Mouse (Mus musculus): Measurements from ENCODE around the gene Hmg20a. TPM values are rescaled to one million over a fixed set of nuclear protein-coding genes. Genes with fewer than 3 reads are reported as not detected.
"Not testable (repeated sequence)": the region's sequence is repeated elsewhere in the genome, so short reads cannot be mapped to it uniquely, and the experiment has no call there.

Hmg20a gene
- polyA plus RNA-seq, 1 experiment: 138 TPM

DNA sequence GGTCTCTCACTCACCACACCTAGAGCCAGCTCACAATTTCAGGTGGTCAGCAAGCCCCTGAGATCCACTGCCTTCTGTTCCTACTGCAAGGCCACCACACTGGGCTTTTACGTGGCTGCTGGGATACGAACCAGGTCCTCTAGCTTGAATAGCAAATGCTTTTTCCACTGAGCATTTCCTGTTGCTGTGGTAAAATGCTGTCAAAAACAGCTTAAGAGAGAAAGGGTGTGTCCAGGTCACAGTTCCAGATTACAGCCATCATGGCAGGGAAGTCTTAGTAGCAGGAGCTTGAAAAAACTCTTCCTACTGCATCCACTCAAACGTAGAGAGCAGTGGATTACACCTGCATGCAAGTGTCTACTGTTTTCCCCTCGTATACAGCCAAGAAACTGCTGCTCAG is 6.5 kb downstream of the Hmg20a start:
- 88% methylated on average over 4 of the region's 4 CpGs for WGBS
- H3K27ac ChIP-seq (ENCODE audit: insufficient read depth, low read depth, low read length): no peak overlapping the region
- H3K4me3 ChIP-seq (ENCODE audit: insufficient read depth, low read depth, low read length): no peak overlapping the region
- TF ChIP-seq CTCF (IDR thresholded peaks at IDR 0.05; ENCODE audit: insufficient read depth, low read depth, low read length) (no peak), POLR2A (IDR thresholded peaks at IDR 0.05; ENCODE audit: insufficient read depth, low read depth, low read length) (no peak)
- H3K4me1 ChIP-seq (ENCODE audit: control insufficient read depth, insufficient read depth, low read length): peaks cover 5% of the 10 kb centered on the region

DNA sequence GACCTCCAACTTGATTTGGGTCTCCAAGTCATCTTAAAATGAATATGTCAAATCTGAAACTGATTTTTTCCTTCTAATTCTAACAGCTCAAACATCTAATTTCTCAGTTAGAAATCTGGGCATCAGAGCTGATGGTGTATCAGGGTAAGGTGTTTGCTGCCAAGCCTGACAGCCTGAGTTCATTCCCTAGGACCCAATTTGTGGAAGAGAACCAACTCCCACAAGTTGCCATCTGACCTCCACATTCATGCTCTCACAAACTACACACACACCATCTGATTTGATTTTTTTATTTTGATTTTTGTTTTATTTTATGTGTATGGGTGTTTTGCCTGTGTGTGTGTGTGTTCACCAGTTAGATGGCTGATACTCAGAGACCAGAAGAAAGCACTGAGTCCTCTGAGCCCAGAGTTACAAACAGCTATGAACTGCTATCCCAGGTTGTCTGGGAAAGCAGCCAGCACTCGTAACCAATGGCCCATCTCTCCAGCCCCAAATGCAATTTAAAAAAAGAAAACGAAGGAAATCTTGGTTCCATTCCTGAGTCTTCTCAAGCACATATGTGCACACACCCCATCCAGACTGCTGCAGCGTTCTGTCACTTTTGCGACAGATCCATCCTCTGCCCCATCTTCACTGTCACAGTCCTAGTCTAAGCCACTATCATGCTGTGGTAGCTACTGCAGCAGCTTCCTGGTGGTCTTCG is 17.6 kb downstream of the Hmg20a start:
- Histone ChIP-seq H3K4me1 (ENCODE audit: control insufficient read depth, insufficient read depth, low read length) (no peaks in the 10 kb centered on the region), H3K4me3 (ENCODE audit: insufficient read depth, low read depth, low read length) (no peak overlapping the region), H3K27ac (ENCODE audit: insufficient read depth, low read depth, low read length) (no peak overlapping the region)
- 68% methylated on average over 5 of the region's 5 CpGs for whole genome bisulfite sequencing
- TF ChIP-seq POLR2A (IDR thresholded peaks at IDR 0.05; ENCODE audit: insufficient read depth, low read depth, low read length): no peak
- no peak for TF ChIP-seq CTCF (IDR thresholded peaks at IDR 0.05; ENCODE audit: insufficient read depth, low read depth, low read length)

DNA sequence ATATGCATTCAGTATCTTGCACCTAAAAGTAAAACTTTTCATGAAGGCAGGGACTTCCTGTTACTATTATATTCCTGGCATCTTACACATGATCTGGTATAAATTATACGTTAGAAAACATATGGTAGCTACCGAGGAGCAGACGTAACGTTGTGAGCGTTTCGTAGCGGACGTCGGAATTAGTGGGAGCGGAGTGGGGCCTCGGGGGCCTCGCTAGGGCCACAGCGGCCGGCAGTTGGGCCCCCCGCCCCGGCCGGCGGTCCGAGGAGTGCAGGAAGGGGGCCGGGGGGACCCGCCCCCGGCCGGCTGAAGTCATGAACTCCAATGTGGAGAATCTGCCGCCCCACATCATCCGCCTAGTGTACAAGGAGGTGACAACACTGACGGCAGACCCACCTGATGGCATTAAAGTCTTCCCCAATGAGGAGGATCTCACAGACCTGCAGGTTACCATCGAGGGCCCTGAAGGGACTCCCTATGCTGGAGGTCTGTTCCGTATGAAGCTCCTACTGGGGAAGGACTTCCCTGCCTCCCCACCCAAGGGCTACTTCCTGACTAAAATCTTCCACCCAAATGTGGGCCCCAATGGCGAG is 19.0 kb downstream of the Hmg20a start:
- H3K4me1 ChIP-seq (ENCODE audit: control insufficient read depth, insufficient read depth, low read length); H3K4me3 ChIP-seq (ENCODE audit: insufficient read depth, low read depth, low read length); H3K27ac ChIP-seq (ENCODE audit: insufficient read depth, low read depth, low read length): not testable (repeated sequence)
- 92% methylated on average over 29 of the region's 29 CpGs for WGBS

DNA sequence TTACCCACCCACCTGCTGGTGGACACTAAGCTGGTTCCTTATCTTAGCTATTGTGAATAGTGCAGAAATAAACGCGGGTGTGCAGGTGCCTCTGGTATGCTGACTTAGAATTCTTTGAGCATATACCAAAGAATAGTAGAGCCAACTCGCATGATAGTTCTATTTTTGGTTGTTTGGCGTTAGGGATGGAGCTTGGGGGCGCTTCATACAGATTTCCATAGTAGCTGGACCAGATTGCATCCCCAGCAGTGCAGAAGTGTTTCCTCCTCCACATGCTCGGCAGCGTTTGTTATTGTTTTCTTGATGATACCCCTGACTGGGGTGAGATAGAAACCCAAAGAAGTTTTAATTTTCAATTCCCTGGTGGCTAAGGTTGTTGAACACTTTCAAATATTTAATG is 21.3 kb downstream of the Hmg20a start:
- TF ChIP-seq POLR2A (IDR thresholded peaks at IDR 0.05; ENCODE audit: insufficient read depth, low read depth, low read length): no peak
- no peak for TF ChIP-seq CTCF (IDR thresholded peaks at IDR 0.05; ENCODE audit: insufficient read depth, low read depth, low read length)
- Histone ChIP-seq H3K4me3 (ENCODE audit: insufficient read depth, low read depth, low read length) (no peak overlapping the region), H3K27ac (ENCODE audit: insufficient read depth, low read depth, low read length) (no peak overlapping the region), H3K4me1 (ENCODE audit: control insufficient read depth, insufficient read depth, low read length) (no peaks in the 10 kb centered on the region)
- 34% methylated on average over 7 of the region's 7 CpGs for WGBS

DNA sequence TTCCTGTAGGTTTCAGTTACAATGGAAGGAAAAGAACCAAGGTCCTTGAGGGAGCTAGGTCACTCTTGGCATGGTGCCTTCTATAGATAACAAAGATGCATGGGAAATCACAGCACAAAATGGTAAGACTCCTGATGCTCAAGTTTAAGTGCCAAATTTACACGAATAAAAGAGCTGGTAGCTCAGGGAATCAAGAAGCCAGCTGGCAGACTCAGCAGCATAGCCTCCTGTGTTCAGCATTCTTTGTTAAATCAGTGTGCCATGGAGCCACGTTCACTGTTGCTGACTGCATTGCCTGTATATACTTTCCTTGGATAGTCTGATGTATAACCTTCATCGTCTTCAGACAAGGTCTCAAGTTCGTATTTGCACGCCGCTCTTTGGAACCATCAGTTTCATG is 33.2 kb downstream of the Hmg20a start:
- WGBS: 68% methylated on average over 6 of the region's 6 CpGs
- no peak for TF ChIP-seq CTCF (IDR thresholded peaks at IDR 0.05; ENCODE audit: insufficient read depth, low read depth, low read length)
- TF ChIP-seq POLR2A (IDR thresholded peaks at IDR 0.05; ENCODE audit: insufficient read depth, low read depth, low read length): no peak
- Histone ChIP-seq H3K4me3 (ENCODE audit: insufficient read depth, low read depth, low read length) (no peak overlapping the region), H3K27ac (ENCODE audit: insufficient read depth, low read depth, low read length) (no peak overlapping the region), H3K4me1 (ENCODE audit: control insufficient read depth, insufficient read depth, low read length) (no peaks in the 10 kb centered on the region)

DNA sequence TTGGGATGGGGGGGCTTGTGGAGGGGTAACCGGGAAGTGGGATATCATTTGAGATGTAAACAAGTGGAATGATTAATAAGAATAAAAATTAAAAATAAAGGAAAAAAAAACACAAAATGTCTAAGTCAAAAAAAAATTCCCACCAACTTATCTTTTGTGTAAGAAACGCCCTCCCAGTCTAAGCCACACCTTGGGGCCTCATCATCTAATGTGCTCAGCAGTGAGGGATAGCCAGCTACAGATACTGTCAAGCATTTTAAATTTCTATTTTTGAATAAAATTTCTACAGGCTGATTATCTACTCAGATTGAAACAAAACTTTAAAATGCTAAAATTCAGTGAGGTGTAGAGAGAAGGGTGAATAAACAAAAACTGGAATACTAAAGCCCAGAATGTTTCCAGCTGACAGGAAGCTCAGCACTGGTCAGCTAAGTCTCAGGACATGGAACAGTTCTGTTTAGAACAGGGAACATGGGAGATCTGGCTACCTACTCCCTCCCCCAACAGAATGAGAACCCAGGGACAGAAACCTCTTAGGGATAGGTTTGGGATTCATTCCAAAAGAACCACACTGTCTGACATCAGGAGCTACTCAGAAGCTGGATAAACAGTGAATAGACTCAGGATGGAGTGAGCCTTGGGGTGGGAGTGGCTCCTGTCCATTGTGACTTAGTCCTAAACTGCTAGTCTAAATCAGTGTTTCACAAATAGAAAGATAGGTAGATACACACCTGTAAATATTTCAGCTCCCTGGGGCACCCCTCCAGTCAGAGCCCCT is 34.8 kb downstream of the Hmg20a start:
- Histone ChIP-seq H3K4me1 (ENCODE audit: control insufficient read depth, insufficient read depth, low read length) (no peaks in the 10 kb centered on the region), H3K27ac (ENCODE audit: insufficient read depth, low read depth, low read length) (no peak overlapping the region), H3K4me3 (ENCODE audit: insufficient read depth, low read depth, low read length) (no peak overlapping the region)
- TF ChIP-seq POLR2A (IDR thresholded peaks at IDR 0.05; ENCODE audit: insufficient read depth, low read depth, low read length) (no peak), CTCF (IDR thresholded peaks at IDR 0.05; ENCODE audit: insufficient read depth, low read depth, low read length) (no peak)
- 97% methylated on average over 2 of the region's 2 CpGs for WGBS

DNA sequence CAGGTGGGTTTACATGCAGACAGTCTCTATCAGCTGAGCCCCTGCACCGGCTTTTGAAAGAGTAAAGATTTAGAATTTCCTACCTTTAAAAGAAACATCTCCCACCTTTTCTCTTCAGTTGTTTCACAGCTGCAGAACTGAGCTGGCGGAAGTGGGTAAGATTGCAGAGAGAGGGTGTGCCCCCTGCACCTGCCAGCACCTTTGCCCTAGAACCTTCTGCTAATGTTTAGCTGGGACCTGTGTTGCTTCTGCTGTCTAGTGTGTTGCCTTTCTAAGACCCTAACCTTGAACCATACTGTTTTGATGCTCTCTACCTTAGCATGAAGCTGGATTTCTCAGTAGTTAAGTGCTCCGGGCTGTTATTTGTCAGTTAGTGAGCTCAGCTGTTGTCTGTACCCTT is 38.0 kb downstream of the Hmg20a start:
- H3K4me3 ChIP-seq (ENCODE audit: insufficient read depth, low read depth, low read length): no peak overlapping the region
- WGBS: 91% methylated on average over 3 of the region's 3 CpGs
- no peaks in the 10 kb centered on the region; the same call in 1 of the 2 replicates for H3K4me1 ChIP-seq (ENCODE audit: control insufficient read depth, insufficient read depth, low read length)
- no peak overlapping the region for H3K27ac ChIP-seq (ENCODE audit: insufficient read depth, low read depth, low read length)
- TF ChIP-seq CTCF (IDR thresholded peaks at IDR 0.05; ENCODE audit: insufficient read depth, low read depth, low read length) (no peak), POLR2A (IDR thresholded peaks at IDR 0.05; ENCODE audit: insufficient read depth, low read depth, low read length) (no peak)

DNA sequence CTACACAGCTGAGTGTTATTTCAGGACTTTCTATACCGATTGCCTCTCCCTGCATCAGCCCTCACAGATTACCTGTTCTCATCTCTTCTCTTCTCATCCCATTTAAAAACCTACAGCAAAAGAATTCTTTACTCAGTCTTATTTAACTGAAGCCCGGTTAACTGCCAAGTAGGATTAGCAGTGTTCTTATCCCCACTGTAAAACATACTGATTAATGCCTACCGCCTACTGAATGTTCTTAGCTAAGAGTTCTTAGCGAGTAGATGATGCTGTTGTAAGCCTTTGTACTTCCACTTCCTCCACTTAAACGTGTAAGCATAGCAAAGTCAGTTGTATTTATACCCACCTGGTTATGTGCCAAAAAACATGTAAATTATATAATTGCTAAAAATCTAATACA is 42.6 kb downstream of the Hmg20a start:
- WGBS: 34% methylated on average over 5 of the region's 5 CpGs

DNA sequence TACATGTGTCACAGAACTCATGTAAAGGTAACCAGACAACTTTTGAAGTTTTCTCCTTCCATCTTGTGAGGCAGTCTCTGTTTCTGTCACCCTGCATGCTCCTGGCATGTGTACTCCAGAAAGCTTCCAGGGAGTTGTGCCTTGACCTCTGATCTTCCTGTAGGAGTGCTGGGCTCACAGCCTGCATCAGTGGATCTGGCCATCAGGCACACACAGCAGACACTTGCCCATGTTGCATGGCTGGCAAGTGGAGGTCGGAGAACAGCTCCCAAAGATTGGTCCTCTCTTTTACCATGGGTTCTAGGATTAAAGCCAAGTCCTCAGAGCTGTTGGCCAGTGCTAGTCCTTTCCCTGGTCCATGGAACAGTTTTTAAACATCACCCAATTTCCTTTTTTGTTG is 44.2 kb downstream of the Hmg20a start:
- no peak for TF ChIP-seq POLR2A (IDR thresholded peaks at IDR 0.05; ENCODE audit: insufficient read depth, low read depth, low read length)
- no peak for TF ChIP-seq CTCF (IDR thresholded peaks at IDR 0.05; ENCODE audit: insufficient read depth, low read depth, low read length)
- Histone ChIP-seq H3K4me1 (ENCODE audit: control insufficient read depth, insufficient read depth, low read length) (peaks cover 14% of the 10 kb centered on the region), H3K27ac (ENCODE audit: insufficient read depth, low read depth, low read length) (no peak overlapping the region), H3K4me3 (ENCODE audit: insufficient read depth, low read depth, low read length) (no peak overlapping the region)
- WGBS: 72% methylated on average over 1 of the region's 1 CpGs

More for the DNA sequence above, 42.6 kb downstream of the Hmg20a start:
- Histone ChIP-seq H3K4me1 (ENCODE audit: control insufficient read depth, insufficient read depth, low read length) (peaks cover 11% of the 10 kb centered on the region), H3K27ac (ENCODE audit: insufficient read depth, low read depth, low read length) (no peak overlapping the region), H3K4me3 (ENCODE audit: insufficient read depth, low read depth, low read length) (no peak overlapping the region)
- TF ChIP-seq CTCF (IDR thresholded peaks at IDR 0.05; ENCODE audit: insufficient read depth, low read depth, low read length) (no peak), POLR2A (IDR thresholded peaks at IDR 0.05; ENCODE audit: insufficient read depth, low read depth, low read length) (no peak)

Data from olfactory bulb, adult 2 months (tissue).